Mouse (Mus musculus): ENCODE data around the gene Dhcr7. TPM values are rescaled to one million over a fixed set of nuclear protein-coding genes. Genes with fewer than 3 reads are reported as not detected.
A peak's percentile ranks its signal among the peaks of the same experiment; 100 is the strongest.

Gene Dhcr7
- polyA plus RNA-seq, 1 experiment from 2014 or later, result 66.9 TPM

GRCm38 (mm10) chr7:143829504-143830331 is 6.8 kb downstream of the Dhcr7 start:
- Histone ChIP-seq H3K4me1 (replicated peaks; ENCODE audit: control insufficient read depth, insufficient read depth, low read length) (peaks cover 3% of the 10 kb centered on the region; the same call in 1 of the 2 replicates), H3K27me3 (replicated peaks; ENCODE audit: control insufficient read depth, insufficient read depth, low read length) (no peaks in the 10 kb centered on the region), H3K4me3 (ENCODE audit: low read depth, low read length) (peak overlapping the region; percentile 68), H3K27ac (ENCODE audit: low read depth, low read length) (peak overlapping the region; percentile 76), H3K36me3 (ENCODE audit: control insufficient read depth, insufficient read depth, low read length) (no peaks in the 10 kb centered on the region), H3K9ac (ENCODE audit: low read depth, low read length) (peak overlapping the region; percentile 70), H3K4me2 (peak overlapping the region; percentile 85), H3K9me3 (ENCODE audit: control insufficient read depth, low read length) (no peaks in the 10 kb centered on the region)
- peak; percentile 94 for DNase-seq (ENCODE audit: low spot score)
- WGBS, result 1% methylated on average over 37 of the region's 37 CpGs
- ATAC-seq (replicated peaks; ENCODE audit: low FRiP score), result peak; percentile 97

- no peak; the same call in 1 of the 2 replicates for ATAC-seq (replicated peaks; ENCODE audit: low FRiP score)
- Histone ChIP-seq H3K9ac (ENCODE audit: low read depth, low read length) (peak overlapping the region; percentile 63), H3K27ac (ENCODE audit: low read depth, low read length) (no peak overlapping the region), H3K4me2 (peak overlapping the region; percentile 85), H3K36me3 (ENCODE audit: control insufficient read depth, insufficient read depth, low read length) (no peaks in the 10 kb centered on the region), H3K9me3 (ENCODE audit: control insufficient read depth, low read length) (no peaks in the 10 kb centered on the region), H3K4me1 (replicated peaks; ENCODE audit: control insufficient read depth, insufficient read depth, low read length) (peaks cover 8% of the 10 kb centered on the region; the same call in 1 of the 2 replicates), H3K4me3 (ENCODE audit: low read depth, low read length) (peak overlapping the region; percentile 68), H3K27me3 (replicated peaks; ENCODE audit: control insufficient read depth, insufficient read depth, low read length) (no peaks in the 10 kb centered on the region)
- WGBS, result 15% methylated on average over 6 of the region's 6 CpGs
- DNase-seq (ENCODE audit: low spot score), result no peak
These were observed 7.5 kb downstream of the Dhcr7 start for GRCm38 (mm10) chr7:143830399-143830798.

- Histone ChIP-seq H3K27me3 (replicated peaks; ENCODE audit: control insufficient read depth, insufficient read depth, low read length) (no peaks in the 10 kb centered on the region), H3K27ac (ENCODE audit: low read depth, low read length) (no peak overlapping the region), H3K4me3 (ENCODE audit: low read depth, low read length) (no peak overlapping the region), H3K9ac (ENCODE audit: low read depth, low read length) (no peak overlapping the region), H3K9me3 (ENCODE audit: control insufficient read depth, low read length) (no peaks in the 10 kb centered on the region), H3K4me1 (replicated peaks; ENCODE audit: control insufficient read depth, insufficient read depth, low read length) (peaks cover 8% of the 10 kb centered on the region; the same call in 1 of the 2 replicates), H3K36me3 (ENCODE audit: control insufficient read depth, insufficient read depth, low read length) (no peaks in the 10 kb centered on the region), H3K4me2 (no peak overlapping the region)
- ATAC-seq (replicated peaks; ENCODE audit: low FRiP score), result no peak
- WGBS, result 83% methylated on average over 8 of the region's 8 CpGs
- no peak for DNase-seq (ENCODE audit: low spot score)
These were observed 9.3 kb downstream of the Dhcr7 start for GRCm38 (mm10) chr7:143832196-143832595.

GRCm38 (mm10) chr7:143832611-143833010 is 9.7 kb downstream of the Dhcr7 start:
- WGBS, result 86% methylated on average over 2 of the region's 2 CpGs
- Histone ChIP-seq H3K9me3 (ENCODE audit: control insufficient read depth, low read length) (no peaks in the 10 kb centered on the region), H3K4me3 (ENCODE audit: low read depth, low read length) (no peak overlapping the region), H3K4me2 (no peak overlapping the region), H3K36me3 (ENCODE audit: control insufficient read depth, insufficient read depth, low read length) (peaks cover 2% of the 10 kb centered on the region; the same call in 1 of the 2 replicates), H3K27me3 (replicated peaks; ENCODE audit: control insufficient read depth, insufficient read depth, low read length) (no peaks in the 10 kb centered on the region), H3K4me1 (replicated peaks; ENCODE audit: control insufficient read depth, insufficient read depth, low read length) (peaks cover 8% of the 10 kb centered on the region; the same call in 1 of the 2 replicates), H3K9ac (ENCODE audit: low read depth, low read length) (no peak overlapping the region), H3K27ac (ENCODE audit: low read depth, low read length) (no peak overlapping the region)
- no peak for ATAC-seq (replicated peaks; ENCODE audit: low FRiP score)
- no peak for DNase-seq (ENCODE audit: low spot score)

GRCm38 (mm10) chr7:143833581-143834190 is 10.7 kb downstream of the Dhcr7 start:
- WGBS, result 67% methylated on average over 6 of the region's 6 CpGs
- Histone ChIP-seq H3K27ac (ENCODE audit: low read depth, low read length) (no peak overlapping the region), H3K9me3 (ENCODE audit: control insufficient read depth, low read length) (no peaks in the 10 kb centered on the region), H3K4me1 (replicated peaks; ENCODE audit: control insufficient read depth, insufficient read depth, low read length) (peaks cover 8% of the 10 kb centered on the region; the same call in 1 of the 2 replicates), H3K36me3 (ENCODE audit: control insufficient read depth, insufficient read depth, low read length) (peaks cover 4% of the 10 kb centered on the region; the same call in 1 of the 2 replicates), H3K4me3 (ENCODE audit: low read depth, low read length) (no peak overlapping the region), H3K4me2 (0 out of 2 replicates have a peak overlapping the region, but pooled peaks have one; percentile 7), H3K9ac (ENCODE audit: low read depth, low read length) (no peak overlapping the region), H3K27me3 (replicated peaks; ENCODE audit: control insufficient read depth, insufficient read depth, low read length) (no peaks in the 10 kb centered on the region)
- no peak for DNase-seq (ENCODE audit: low spot score)
- no peak for ATAC-seq (replicated peaks; ENCODE audit: low FRiP score)

GRCm38 (mm10) chr7:143834316-143834715 is 11.4 kb downstream of the Dhcr7 start:
- H3K9me3 ChIP-seq (ENCODE audit: control insufficient read depth, low read length), result no peaks in the 10 kb centered on the region

GRCm38 (mm10) chr7:143834972-143835371 is 12.0 kb downstream of the Dhcr7 start:
- Histone ChIP-seq H3K36me3 (ENCODE audit: control insufficient read depth, insufficient read depth, low read length) (peaks cover 4% of the 10 kb centered on the region; the same call in 1 of the 2 replicates), H3K9ac (ENCODE audit: low read depth, low read length) (no peak overlapping the region), H3K4me3 (ENCODE audit: low read depth, low read length) (no peak overlapping the region), H3K4me2 (no peak overlapping the region), H3K4me1 (replicated peaks; ENCODE audit: control insufficient read depth, insufficient read depth, low read length) (peaks cover 8% of the 10 kb centered on the region; the same call in 1 of the 2 replicates), H3K27me3 (replicated peaks; ENCODE audit: control insufficient read depth, insufficient read depth, low read length) (no peaks in the 10 kb centered on the region), H3K9me3 (ENCODE audit: control insufficient read depth, low read length) (no peaks in the 10 kb centered on the region), H3K27ac (ENCODE audit: low read depth, low read length) (no peak overlapping the region)
- ATAC-seq (replicated peaks; ENCODE audit: low FRiP score) (no peak), DNase-seq (ENCODE audit: low spot score) (no peak)
- WGBS, result 60% methylated on average over 3 of the region's 3 CpGs

More at GRCm38 (mm10) chr7:143834316-143834715, 11.4 kb downstream of the Dhcr7 start:
- no peaks in the 10 kb centered on the region for H3K27me3 ChIP-seq (replicated peaks; ENCODE audit: control insufficient read depth, insufficient read depth, low read length)
- peaks cover 4% of the 10 kb centered on the region; the same call in 1 of the 2 replicates for H3K36me3 ChIP-seq (ENCODE audit: control insufficient read depth, insufficient read depth, low read length)
- WGBS, result 78% methylated on average over 2 of the region's 2 CpGs
- no peak overlapping the region for H3K9ac ChIP-seq (ENCODE audit: low read depth, low read length)
- H3K4me2 ChIP-seq, result no peak overlapping the region
- no peak for DNase-seq (ENCODE audit: low spot score)
- ATAC-seq (replicated peaks; ENCODE audit: low FRiP score), result no peak
- no peak overlapping the region for H3K27ac ChIP-seq (ENCODE audit: low read depth, low read length)
- H3K4me3 ChIP-seq (ENCODE audit: low read depth, low read length), result no peak overlapping the region
- H3K4me1 ChIP-seq (replicated peaks; ENCODE audit: control insufficient read depth, insufficient read depth, low read length), result peaks cover 8% of the 10 kb centered on the region; the same call in 1 of the 2 replicates

GRCm38 (mm10) chr7:143837705-143838358 is 14.9 kb downstream of the Dhcr7 start:
- Histone ChIP-seq H3K4me3 (ENCODE audit: low read depth, low read length) (no peak overlapping the region), H3K27ac (ENCODE audit: low read depth, low read length) (no peak overlapping the region), H3K9ac (ENCODE audit: low read depth, low read length) (no peak overlapping the region), H3K4me2 (no peak overlapping the region), H3K9me3 (ENCODE audit: control insufficient read depth, low read length) (no peaks in the 10 kb centered on the region), H3K4me1 (replicated peaks; ENCODE audit: control insufficient read depth, insufficient read depth, low read length) (peaks cover 5% of the 10 kb centered on the region; the same call in 1 of the 2 replicates), H3K36me3 (ENCODE audit: control insufficient read depth, insufficient read depth, low read length) (peaks cover 20% of the 10 kb centered on the region), H3K27me3 (replicated peaks; ENCODE audit: control insufficient read depth, insufficient read depth, low read length) (no peaks in the 10 kb centered on the region)
- DNase-seq (ENCODE audit: low spot score) (no peak), ATAC-seq (replicated peaks; ENCODE audit: low FRiP score) (no peak)
- WGBS, result 84% methylated on average over 3 of the region's 3 CpGs

Data from liver, embryonic 11.5 days (tissue).